Mouse (Mus musculus) lung, postnatal 0 days (tissue): ENCODE results near the gene Csgalnact2.

ENCODE experiments used
- CTCF ChIP-seq: IDR thresholded peaks from 2 replicates; pipeline ENCODE4 v1.5.1; 2016; ENCODE audit warnings: antibody characterized with exemption, mild to moderate bottlenecking
- EP300 ChIP-seq: IDR thresholded peaks from 2 replicates; pipeline ENCODE4 v1.6.1; 2016; ENCODE audit warnings: antibody characterized with exemption, mild to moderate bottlenecking, control low read depth

- TF ChIP-seq EP300 (no peak), CTCF (no peak)
These were observed 14.2 kb upstream of the Csgalnact2 start for GRCm38 (mm10) chr6:118153091-118153490.
